Mouse (Mus musculus) kidney, adult 2 months (tissue): ENCODE measurements around the gene Abi3bp. TPM values are rescaled to one million over a fixed set of nuclear protein-coding genes. Genes with fewer than 3 reads are reported as not detected.

Experiments
- DNase-seq: peaks from one replicate; pipeline ENCODE4 v3.0.0; 2021
- H3K27ac ChIP-seq: fragments of 200-500 bp; 2 replicates; pipeline ENCODE4 v1.5.1; 2012; ENCODE audit warnings: low read depth, low read length, control low read depth, inconsistent platforms; ENCODE audit not compliant: insufficient read depth
- H3K27me3 ChIP-seq: fragments of 200-500 bp; replicated peaks from 2 replicates; pipeline ENCODE4 v1.6.1; 2012; ENCODE audit warnings: mild to moderate bottlenecking, moderate library complexity, low read length, inconsistent platforms; ENCODE audit not compliant: control insufficient read depth, insufficient read depth
- H3K36me3 ChIP-seq: fragments of 200-500 bp; 2 replicates; pipeline ENCODE4 v1.6.1; 2012; ENCODE audit warnings: mild to moderate bottlenecking, moderate library complexity, low read length, inconsistent platforms; ENCODE audit not compliant: control insufficient read depth, insufficient read depth
- H3K4me1 ChIP-seq: fragments of 200-500 bp; 2 replicates; pipeline ENCODE4 v1.6.1; 2011; ENCODE audit warnings: low read length; ENCODE audit not compliant: control insufficient read depth, insufficient read depth
- H3K4me3 ChIP-seq: fragments of 200-500 bp; 2 replicates; pipeline ENCODE4 v1.5.1; 2011; ENCODE audit warnings: mild to moderate bottlenecking, low read depth, low read length, control low read depth; ENCODE audit not compliant: insufficient read depth
- CTCF ChIP-seq: fragments of 200-500 bp; conservative IDR thresholded peaks from 2 replicates; pipeline ENCODE4 v1.5.1; 2011; ENCODE audit warnings: low read depth, mild to moderate bottlenecking, control low read depth, low read length, moderate library complexity, mixed read lengths; ENCODE audit not compliant: insufficient read depth, insufficient read length
- POLR2A ChIP-seq: fragments of 200-500 bp; IDR thresholded peaks from one replicate; pipeline ENCODE4 v1.6.1; 2011; ENCODE audit warnings: low read depth, low read length, control low read depth
- WGBS: fragments of 180-500 bp; shearing (Covaris S2); methylation state at CpG from one replicate; pipeline ENCODE4 v1.1.7; 2018; 5-methylcytosine and 5-hydroxymethylcytosine counted together
- polyA plus RNA-seq: library from polyadenylated mRNA; depleted of rRNA; stranded (reverse); fragments of >200 nt; gene quantifications from 2 replicates; pipeline ENCODE4 v1.2.3, GENCODE M21; 2012; rRNA removed

Gene Abi3bp
- polyA plus RNA-seq, 1 experiment: 5.2 TPM

DNA sequence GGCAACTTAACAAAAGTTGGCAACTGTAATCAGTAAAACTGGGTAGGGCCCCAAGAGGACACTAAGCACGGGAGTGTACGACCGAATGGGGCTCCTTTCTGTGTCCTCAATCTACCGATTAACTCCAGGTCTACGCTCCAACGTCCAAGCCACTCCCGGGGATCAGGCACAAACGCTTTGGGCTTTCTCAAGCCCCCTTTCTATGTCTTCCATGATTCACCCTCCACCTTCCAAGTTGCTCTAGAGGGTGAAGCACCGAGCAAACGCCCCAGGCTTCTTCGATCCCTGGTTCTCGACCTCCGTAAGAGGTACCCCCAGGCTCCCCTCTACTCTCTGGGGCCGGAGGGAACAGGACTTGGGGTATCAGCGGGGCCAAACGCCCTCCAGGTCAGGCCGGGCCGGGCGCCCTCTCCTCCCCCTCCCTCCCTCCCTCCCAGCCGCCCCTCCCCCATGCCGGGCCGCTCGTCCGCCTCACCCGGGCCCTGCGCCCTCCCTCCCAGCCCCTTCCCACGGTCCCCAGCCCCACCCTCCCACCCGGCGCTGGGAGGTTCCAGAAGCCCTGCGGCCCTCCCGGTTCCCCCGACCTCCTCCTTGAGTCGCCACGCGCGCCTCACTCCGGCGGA lies 239.0 kb downstream of the Abi3bp start:
- Histone ChIP-seq H3K4me3 (peak overlapping the region; percentile 72), H3K27me3 (no peaks in the 10 kb centered on the region), H3K36me3 (no peaks in the 10 kb centered on the region; the same call in 1 of the 2 replicates), H3K27ac (peak overlapping the region; percentile 65), H3K4me1 (peaks cover 12% of the 10 kb centered on the region; the same call in 1 of the 2 replicates)
- peak; percentile 25 for DNase-seq
- TF ChIP-seq POLR2A: no peak
- TF ChIP-seq CTCF: no peak
- under 1% methylated on average over 36 of the region's 38 CpGs for WGBS

DNA sequence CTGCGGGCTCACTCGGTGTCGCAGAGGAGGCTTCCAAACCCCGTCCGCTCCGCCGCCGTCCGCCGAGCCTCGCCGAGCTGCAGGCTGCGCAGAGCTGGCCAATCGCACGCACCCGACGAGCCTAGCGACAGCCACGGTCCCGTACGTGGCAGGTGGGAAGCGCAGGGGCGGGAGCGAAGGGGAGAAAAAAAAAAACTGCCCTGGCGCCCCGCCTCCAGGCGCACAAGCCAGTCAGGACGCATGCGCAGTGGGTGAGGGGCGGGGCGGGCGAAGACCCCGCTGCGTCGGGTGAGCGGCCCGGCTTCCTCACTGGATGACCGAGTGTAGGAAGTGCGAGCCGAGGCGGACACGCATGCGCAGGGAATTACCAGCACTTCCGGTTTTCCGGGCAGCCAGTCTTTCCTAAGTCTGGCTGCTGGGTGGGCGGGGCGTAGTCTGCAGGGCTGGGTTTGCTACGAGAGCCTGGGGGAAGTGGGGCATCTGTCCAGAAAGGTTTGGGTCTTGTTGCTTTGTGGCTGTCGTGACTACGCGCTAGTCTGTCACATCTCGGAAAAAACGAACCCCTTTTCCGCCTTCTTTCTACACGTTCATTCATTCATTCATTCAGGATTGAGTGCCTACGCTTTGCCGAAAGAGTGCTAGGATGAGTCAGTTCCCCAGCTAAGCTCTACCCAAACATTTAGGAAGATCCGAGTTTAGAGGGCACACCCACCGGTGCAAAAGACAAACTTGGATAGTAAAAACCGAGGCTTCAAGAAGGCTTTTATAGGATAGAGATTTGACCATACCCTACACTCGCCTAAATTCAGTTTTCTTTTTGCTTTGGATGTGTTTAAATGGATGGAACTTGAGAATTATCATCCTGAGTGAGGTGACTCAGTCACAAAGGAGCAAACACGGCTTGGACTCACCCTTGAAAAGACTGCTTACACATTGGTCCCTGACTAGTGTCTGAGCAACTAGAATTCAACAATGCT lies 239.8 kb downstream of the Abi3bp start, which contains the start of gene Tfg:
Gene Tfg (minus strand): TSS at position 227 of the 977 bp plus-strand sequence.
- under 1% methylated on average over 61 of the region's 62 CpGs for WGBS
- DNase-seq: peak; percentile 100
- peaks cover 12% of the 10 kb centered on the region; the same call in 1 of the 2 replicates for H3K4me1 ChIP-seq
- no peak for TF ChIP-seq POLR2A
- TF ChIP-seq CTCF: no peak
- H3K27me3 ChIP-seq: no peaks in the 10 kb centered on the region
- H3K4me3 ChIP-seq: peak within 1 kb of the TSS; percentile 72
- H3K27ac ChIP-seq: peak within 1 kb of the TSS; percentile 65
- H3K36me3 ChIP-seq: no peaks in the 10 kb centered on the region

DNA sequence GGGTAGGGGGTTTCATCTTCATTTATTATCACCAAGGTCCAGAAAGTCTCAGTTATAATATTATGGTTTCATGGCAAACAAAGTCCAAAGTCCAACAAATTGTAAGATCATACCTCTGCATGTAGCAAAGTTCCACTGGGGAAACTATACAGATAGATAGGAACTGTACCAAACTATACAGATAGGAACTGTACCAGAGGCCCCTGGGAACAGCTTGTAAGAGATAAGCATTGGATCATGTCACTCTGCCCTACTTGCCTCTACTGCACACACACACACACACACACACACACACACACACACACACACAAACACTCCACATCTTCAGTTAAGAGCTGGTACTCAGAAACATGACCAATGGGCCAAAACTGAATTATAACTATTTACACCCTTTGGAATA lies 241.4 kb downstream of the Abi3bp start:
- Histone ChIP-seq H3K27me3 (no peaks in the 10 kb centered on the region), H3K36me3 (no peaks in the 10 kb centered on the region), H3K4me1 (peaks cover 12% of the 10 kb centered on the region; the same call in 1 of the 2 replicates), H3K4me3 (no peak overlapping the region), H3K27ac (no peak overlapping the region)
- no peak for DNase-seq
- TF ChIP-seq POLR2A (no peak), CTCF (no peak)

DNA sequence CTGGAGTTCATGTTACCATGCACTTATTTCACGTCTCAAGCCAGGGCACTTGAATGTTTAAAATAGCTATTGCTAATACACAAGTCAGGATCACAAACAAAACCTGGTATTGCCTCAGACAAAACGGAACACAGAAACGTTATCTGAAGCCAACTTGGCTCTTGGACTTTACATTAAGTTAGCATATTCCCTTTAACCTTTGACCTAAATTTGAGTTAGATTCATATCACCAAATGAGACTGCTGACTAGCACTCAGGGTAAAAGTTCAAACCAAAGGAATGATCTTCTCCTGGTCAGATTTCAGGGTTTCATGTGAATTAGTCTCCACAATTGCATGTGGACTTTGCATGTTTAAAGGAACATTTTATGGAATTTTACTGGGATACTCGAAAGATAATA lies 244.7 kb downstream of the Abi3bp start:
- Histone ChIP-seq H3K27ac (no peak overlapping the region; the same call in 1 of the 2 replicates), H3K27me3 (no peaks in the 10 kb centered on the region), H3K36me3 (no peaks in the 10 kb centered on the region), H3K4me1 (peaks cover 4% of the 10 kb centered on the region; the same call in 1 of the 2 replicates), H3K4me3 (no peak overlapping the region)
- DNase-seq: no peak
- no peak for TF ChIP-seq CTCF
- TF ChIP-seq POLR2A: no peak
- WGBS: 32% methylated on average over 4 of the region's 4 CpGs

DNA sequence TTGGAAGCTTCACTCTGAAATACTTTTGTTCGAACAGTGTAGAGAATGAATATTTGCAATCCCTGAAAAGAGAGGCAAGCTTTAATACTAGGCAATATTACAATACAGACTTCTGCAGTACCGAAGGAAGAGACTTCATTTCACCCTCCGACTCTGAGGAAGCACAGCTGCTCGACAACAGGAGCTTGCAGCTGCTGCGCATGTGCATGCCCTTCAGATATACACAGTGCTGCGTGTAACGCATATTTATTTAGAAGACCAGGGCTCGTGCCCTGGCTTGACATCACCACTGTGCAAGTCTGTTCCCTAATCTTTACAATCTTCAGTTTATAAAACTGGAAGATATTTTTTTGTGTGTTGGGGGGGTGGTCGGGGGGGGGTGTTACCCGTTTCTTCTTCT lies 247.2 kb downstream of the Abi3bp start:
- Histone ChIP-seq H3K4me1 (peaks cover 4% of the 10 kb centered on the region; the same call in 1 of the 2 replicates), H3K36me3 (no peaks in the 10 kb centered on the region), H3K4me3 (no peak overlapping the region), H3K27me3 (no peaks in the 10 kb centered on the region), H3K27ac (no peak overlapping the region)
- TF ChIP-seq CTCF (no peak), POLR2A (no peak)
- WGBS: 76% methylated on average over 10 of the region's 10 CpGs
- no peak for DNase-seq

DNA sequence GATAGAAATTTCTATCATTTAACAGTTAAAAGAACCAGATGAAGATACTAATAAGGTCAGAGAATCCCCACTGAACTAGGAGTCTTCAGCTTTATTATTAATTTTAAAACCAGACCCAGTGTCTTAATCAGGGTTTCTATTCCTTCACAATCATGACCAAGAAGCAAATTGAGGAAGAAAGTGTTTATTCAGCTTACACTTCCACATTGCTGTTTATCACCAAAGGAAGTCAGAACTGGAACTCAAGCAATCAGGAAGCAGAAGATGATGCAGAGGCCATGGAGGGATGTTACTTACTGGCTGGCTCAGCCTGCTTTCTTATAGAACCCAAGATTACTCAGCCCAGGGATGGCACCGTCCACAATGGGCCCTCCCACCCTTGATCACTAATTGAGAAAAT lies 251.4 kb downstream of the Abi3bp start:
- no peak for DNase-seq
- Histone ChIP-seq H3K27me3 (no peaks in the 10 kb centered on the region), H3K36me3 (no peaks in the 10 kb centered on the region), H3K27ac (no peak overlapping the region), H3K4me3 (no peak overlapping the region), H3K4me1 (no peaks in the 10 kb centered on the region)
- TF ChIP-seq CTCF (no peak), POLR2A (no peak)
- WGBS: 13% methylated on average over 1 of the region's 1 CpGs

Other genes with a start within 250 kb of the Abi3bp start
- gene Tfg, start 239.6 kb downstream of the Abi3bp start, polyA plus RNA-seq: 85.0 and 94.9 TPM in 2 replicates